ENCODE assay signal across 16 mouse cellular contexts in genomic region chr1:130770487-130770886, GRCm38 (mm10). TPM values are rescaled to one million over a fixed set of nuclear protein-coding genes. Genes with fewer than 3 reads are reported as not detected.
DNase-seq lines count a peak whose midpoint lies in the region; ATAC-seq and TF ChIP-seq lines count a peak whose summit lies in the region.
"Had no signal": no experiment of that assay in that cellular context is flagged by ENCODE, and none has a peak within 500 bp of the region (broad histone marks: within the 10 kb centered on the region; RNA-seq: fewer than 3 reads in every experiment).

No protein-coding gene starts in this region.

- intact Hi-C loops in gastrocnemius, adult 2 months (cut with DNase I), result no loop called here

- DNase-seq in heart, adult 11 months, result peak; percentile 72
- no peak for DNase-seq in heart, embryonic 10.5 days (ENCODE audit: low spot score)
- DNase-seq in fat pad, adult 2 months (ENCODE audit: extremely low read depth, low read depth, low spot score), result peak; percentile 94
- peak; percentile 71 for DNase-seq in lung, adult 2 months
- DNase-seq in gastrocnemius, postnatal 25 days, result no peak
- no peak for DNase-seq in gastrocnemius, adult 2 months
- DNase-seq in cerebellum, adult 8-10 months, result no peak
- DNase-seq: liver, embryonic 13.5 days; right cerebral cortex, postnatal 14 days; thymus, postnatal 4 days had no signal

- H3K9ac ChIP-seq in stomach, embryonic 14.5 days (replicated peaks; ENCODE audit: low read depth, low read length), result no peak overlapping the region
- H3K9ac ChIP-seq: heart, embryonic 12.5 days; hindbrain, embryonic 13.5 days; liver, embryonic 13.5 days had no signal

- TF ChIP-seq POLR2A in lung, adult 2 months (IDR thresholded peaks at IDR 0.05; ENCODE audit: borderline replicate concordance, extremely low read depth, low read depth, low read length), result no peak

- no peaks in the 10 kb centered on the region for H3K36me3 ChIP-seq in heart, embryonic 10.5 days
- no peaks in the 10 kb centered on the region for H3K36me3 ChIP-seq in stomach, embryonic 14.5 days (ENCODE audit: control insufficient read depth, insufficient read depth, low read length)
- H3K36me3 ChIP-seq: heart, embryonic 12.5 days; hindbrain, embryonic 13.5 days; liver, embryonic 13.5 days had no signal

- H3K27ac ChIP-seq in heart, embryonic 10.5 days, result no peak overlapping the region
- H3K27ac ChIP-seq in stomach, embryonic 14.5 days (ENCODE audit: low read length), result no peak overlapping the region
- H3K27ac ChIP-seq in gastrocnemius, adult 2 months, result no peak overlapping the region
- H3K27ac ChIP-seq: hindbrain, embryonic 13.5 days; liver, embryonic 13.5 days had no signal

- no peaks in the 10 kb centered on the region for H3K9me3 ChIP-seq in heart, embryonic 10.5 days
- H3K9me3 ChIP-seq in stomach, embryonic 14.5 days (ENCODE audit: control insufficient read depth, low read depth, low read length), result no peaks in the 10 kb centered on the region
- H3K9me3 ChIP-seq: heart, embryonic 12.5 days; hindbrain, embryonic 13.5 days; liver, embryonic 13.5 days had no signal

- TF ChIP-seq CTCF in lung, adult 2 months (IDR thresholded peaks at IDR 0.05; ENCODE audit: insufficient read depth, low read length), result no peak
- no peak for TF ChIP-seq CTCF in gastrocnemius, adult 2 months (IDR thresholded peaks at IDR 0.05)

- H3K4me2 ChIP-seq in stomach, embryonic 14.5 days (replicated peaks; ENCODE audit: low read depth, low read length), result no peak overlapping the region
- H3K4me2 ChIP-seq: heart, embryonic 12.5 days; hindbrain, embryonic 13.5 days; liver, embryonic 13.5 days had no signal

- 81% methylated on average over 4 of the region's 4 CpGs for WGBS in heart, embryonic 10.5 days
- 47% methylated on average over 4 of the region's 4 CpGs for WGBS in lung, adult 2 months
- WGBS in stomach, embryonic 14.5 days, result 85% methylated on average over 4 of the region's 4 CpGs

- no peak overlapping the region for H3K4me3 ChIP-seq in heart, embryonic 10.5 days
- no peak overlapping the region for H3K4me3 ChIP-seq in lung, adult 2 months (replicated peaks; ENCODE audit: extremely low read depth, low read depth, low read length)
- H3K4me3 ChIP-seq in stomach, embryonic 14.5 days (ENCODE audit: low read depth, low read length), result no peak overlapping the region
- no peak overlapping the region for H3K4me3 ChIP-seq in gastrocnemius, adult 2 months
- H3K4me3 ChIP-seq: erythroblast, embryonic 14.5 days; heart, embryonic 12.5 days; hindbrain, embryonic 13.5 days; liver, embryonic 13.5 days had no signal

- H3K4me1 ChIP-seq in heart, embryonic 10.5 days, result no peaks in the 10 kb centered on the region
- H3K4me1 ChIP-seq in lung, adult 2 months (ENCODE audit: control insufficient read depth, insufficient read depth, low read length), result no peaks in the 10 kb centered on the region; the same call in none of the 2 replicates
- H3K4me1 ChIP-seq in stomach, embryonic 14.5 days (ENCODE audit: control insufficient read depth, insufficient read depth, low read length), result peaks cover 3% of the 10 kb centered on the region; the same call in 1 of the 2 replicates
- H3K4me1 ChIP-seq: heart, embryonic 12.5 days; hindbrain, embryonic 13.5 days had no signal

- H3K27me3 ChIP-seq in heart, embryonic 10.5 days (ENCODE audit: insufficient read depth, poor library complexity, severe bottlenecking), result peaks cover 10% of the 10 kb centered on the region; the same call in 1 of the 2 replicates
- no peaks in the 10 kb centered on the region for H3K27me3 ChIP-seq in stomach, embryonic 14.5 days (ENCODE audit: control insufficient read depth, insufficient read depth, low read length)
- H3K27me3 ChIP-seq: hindbrain, embryonic 13.5 days had no signal

- peak; percentile 82 for ATAC-seq in stomach, embryonic 14.5 days (ENCODE audit: insufficient number of reproducible peaks, insufficient read depth, low FRiP score, low read depth)

RNA-seq across cellular contexts. Expression of gene Fcamr, which starts 30.2 kb away (rescaled TPM):
- 0.18 TPM in 1 of 2 replicates, not detected in the other for polyA plus RNA-seq in heart, embryonic 10.5 days (2016; fragmentation: Nextera tagmentation; extraction: Ambion mirVana)
- polyA plus RNA-seq in lung, adult 2 months (2012; rRNA removed), result 0.71 and 1.3 TPM in 2 replicates
- polyA plus RNA-seq in stomach, embryonic 14.5 days (2014; fragmentation: Nextera tagmentation; extraction: Ambion mirVana), result 0.22 TPM in 1 of 2 replicates, not detected in the other
- total RNA-seq in gastrocnemius, postnatal 25 days (2021), result not detected
- under 1 TPM in 1 of 2 experiments, not detected in 1; 0.14 TPM for total RNA-seq in gastrocnemius, adult 2 months (2021)
- total RNA-seq: adrenal gland, postnatal 36 days; neutrophil, adult 5-6 weeks had no signal
- polyA plus RNA-seq: erythroblast, embryonic 14.5 days; hindbrain, embryonic 13.5 days; liver, embryonic 13.5 days had no signal

RNA-seq across cellular contexts. Expression of gene AA986860, which starts 38.7 kb away (rescaled TPM):
- polyA plus RNA-seq in heart, embryonic 10.5 days (2016; fragmentation: Nextera tagmentation; extraction: Ambion mirVana), result 0.67 and 1.1 TPM in 2 replicates
- polyA plus RNA-seq in lung, adult 2 months (2012; rRNA removed), result 25.6 and 35.4 TPM in 2 replicates
- 28.6 and 28.7 TPM in 2 replicates for polyA plus RNA-seq in stomach, embryonic 14.5 days (2014; fragmentation: Nextera tagmentation; extraction: Ambion mirVana)
- under 1 TPM; 0.31 to 0.38 TPM for total RNA-seq in gastrocnemius, postnatal 25 days (2021)
- under 1 TPM; 0.20 to 0.43 TPM for total RNA-seq in gastrocnemius, adult 2 months (2021)

RNA-seq across cellular contexts. Expression of gene Pfkfb2, which starts 41.4 kb away (rescaled TPM):
- polyA plus RNA-seq in heart, embryonic 10.5 days (2016; fragmentation: Nextera tagmentation; extraction: Ambion mirVana), result 5.0 and 7.4 TPM in 2 replicates
- 16.7 and 23.7 TPM in 2 replicates for polyA plus RNA-seq in lung, adult 2 months (2012; rRNA removed)
- polyA plus RNA-seq in stomach, embryonic 14.5 days (2014; fragmentation: Nextera tagmentation; extraction: Ambion mirVana), result 11.1 and 11.2 TPM in 2 replicates
- 10 to 100 TPM; 14.3 to 18.5 TPM for total RNA-seq in gastrocnemius, postnatal 25 days (2021)
- 10 to 100 TPM; 11.6 to 15.5 TPM for total RNA-seq in gastrocnemius, adult 2 months (2021)

RNA-seq across cellular contexts. Expression of gene Yod1, which starts 53.4 kb away (rescaled TPM):
- 8.6 and 10.1 TPM in 2 replicates for polyA plus RNA-seq in heart, embryonic 10.5 days (2016; fragmentation: Nextera tagmentation; extraction: Ambion mirVana)
- 2.2 and 3.1 TPM in 2 replicates for polyA plus RNA-seq in lung, adult 2 months (2012; rRNA removed)
- polyA plus RNA-seq in stomach, embryonic 14.5 days (2014; fragmentation: Nextera tagmentation; extraction: Ambion mirVana), result 11.9 and 12.0 TPM in 2 replicates
- 1 to 10 TPM; 3.2 TPM for total RNA-seq in gastrocnemius, postnatal 25 days (2021)
- 1 to 10 TPM; 3.7 to 4.1 TPM for total RNA-seq in gastrocnemius, adult 2 months (2021)

RNA-seq across cellular contexts. Expression of gene Gm29427, which starts 54.9 kb away (rescaled TPM):
- not detected in 2 replicates for polyA plus RNA-seq in heart, embryonic 10.5 days (2016; fragmentation: Nextera tagmentation; extraction: Ambion mirVana)
- polyA plus RNA-seq in lung, adult 2 months (2012; rRNA removed), result 0.10 TPM in 1 of 2 replicates, not detected in the other
- polyA plus RNA-seq in stomach, embryonic 14.5 days (2014; fragmentation: Nextera tagmentation; extraction: Ambion mirVana), result not detected in 2 replicates
- not detected for total RNA-seq in gastrocnemius, postnatal 25 days (2021)
- total RNA-seq in gastrocnemius, adult 2 months (2021), result under 1 TPM in 1 of 2 experiments, not detected in 1; 0.14 TPM
- total RNA-seq: adrenal gland, postnatal 36 days; neutrophil, adult 5-6 weeks had no signal
- polyA plus RNA-seq: erythroblast, embryonic 14.5 days; heart, embryonic 12.5 days; liver, embryonic 13.5 days had no signal

Comparison
In these comparisons a context has a peak if more than half of its experiments do, and no peak if none do; other contexts are left out.
1. DNase-seq: peak in heart, adult 11 months (single experiment), fat pad, adult 2 months (single experiment) and lung, adult 2 months (single experiment); none in heart, embryonic 10.5 days (single experiment), gastrocnemius, postnatal 25 days (single experiment), gastrocnemius, adult 2 months (single experiment) and cerebellum, adult 8-10 months (single experiment).
2. RNA of gene AA986860, which starts 38.7 kb away (polyA plus RNA-seq): 28.6 to 28.7 TPM in stomach, embryonic 14.5 days and 25.6 to 35.4 TPM in lung, adult 2 months; 0.67 to 1.1 TPM in heart, embryonic 10.5 days; every median in the first group is over 10 times any median in the second.